In genomic region chr10:93374690-93374994, GRCm38 (mm10) we compare ENCODE assay signal across 12 mouse cellular contexts.
DNase-seq lines count a peak whose midpoint lies in the region; ATAC-seq and TF ChIP-seq lines count a peak whose summit lies in the region.
"Had no signal": no experiment of that assay in that cellular context is flagged by ENCODE, and none has a peak within 500 bp of the region (broad histone marks: within the 10 kb centered on the region; RNA-seq: fewer than 3 reads in every experiment).

No protein-coding gene starts in this region.

- no peak overlapping the region for H3K4me3 ChIP-seq in heart, embryonic 15.5 days
- no peak overlapping the region for H3K4me3 ChIP-seq in lung, adult 2 months (replicated peaks; ENCODE audit: extremely low read depth, low read depth, low read length)
- H3K4me3 ChIP-seq in forebrain, embryonic 12.5 days (replicated peaks) = no peak overlapping the region
- H3K4me3 ChIP-seq: erythroblast, embryonic 14.5 days; liver, embryonic 12.5 days had no signal

- ATAC-seq in cerebellum, adult (ENCODE audit: insufficient number of reproducible peaks, low FRiP score, low TSS enrichment) = no peak
- ATAC-seq in heart, embryonic 15.5 days (replicated peaks; ENCODE audit: insufficient number of reproducible peaks, insufficient read depth, low FRiP score, low read depth) = no peak
- peak; percentile 80 for ATAC-seq in forebrain, embryonic 12.5 days (ENCODE audit: low FRiP score)
- ATAC-seq: liver, embryonic 12.5 days had no signal

- peak; percentile 30 to 43 for DNase-seq in cerebellum, postnatal 10 days
- DNase-seq in heart, postnatal 4 days = no peak
- peak; percentile 11 for DNase-seq in lung, adult 2 months
- DNase-seq in lung, postnatal 4 days = no peak
- DNase-seq in MN1 (ENCODE audit: low spot score) = no peak
- DNase-seq: cerebellum, adult 18-20 months had no signal

- no peak overlapping the region for H3K9ac ChIP-seq in heart, embryonic 15.5 days
- H3K9ac ChIP-seq in forebrain, embryonic 12.5 days = no peak overlapping the region
- H3K9ac ChIP-seq: liver, embryonic 12.5 days had no signal

- peak overlapping the region; percentile 75 for H3K27ac ChIP-seq in heart, embryonic 15.5 days
- peak overlapping the region; percentile 77 for H3K27ac ChIP-seq in forebrain, embryonic 12.5 days
- H3K27ac ChIP-seq: liver, embryonic 12.5 days had no signal

- no peaks in the 10 kb centered on the region for H3K9me3 ChIP-seq in heart, embryonic 15.5 days (replicated peaks)
- no peaks in the 10 kb centered on the region for H3K9me3 ChIP-seq in forebrain, embryonic 12.5 days
- H3K9me3 ChIP-seq: liver, embryonic 12.5 days had no signal

- no peak overlapping the region for H3K4me2 ChIP-seq in heart, embryonic 15.5 days
- no peak overlapping the region for H3K4me2 ChIP-seq in forebrain, embryonic 12.5 days
- H3K4me2 ChIP-seq: liver, embryonic 12.5 days had no signal

- 89% methylated on average over 2 of the region's 2 CpGs for WGBS in heart, embryonic 15.5 days
- 76% methylated on average over 2 of the region's 2 CpGs for WGBS in lung, adult 2 months
- WGBS in forebrain, embryonic 12.5 days = 37% methylated on average over 2 of the region's 2 CpGs

- no peaks in the 10 kb centered on the region for H3K27me3 ChIP-seq in heart, embryonic 15.5 days
- H3K27me3 ChIP-seq in forebrain, embryonic 12.5 days = no peaks in the 10 kb centered on the region
- H3K27me3 ChIP-seq: liver, embryonic 12.5 days; Patski had no signal

- H3K4me1 ChIP-seq in heart, embryonic 15.5 days (replicated peaks) = no peaks in the 10 kb centered on the region; the same call in 1 of the 2 replicates
- H3K4me1 ChIP-seq in lung, adult 2 months (ENCODE audit: control insufficient read depth, insufficient read depth, low read length) = peaks cover 11% of the 10 kb centered on the region
- peaks cover 15% of the 10 kb centered on the region for H3K4me1 ChIP-seq in forebrain, embryonic 12.5 days

- no peak for TF ChIP-seq CTCF in lung, adult 2 months (IDR thresholded peaks at IDR 0.05; ENCODE audit: insufficient read depth, low read length)

- H3K36me3 ChIP-seq in heart, embryonic 15.5 days = no peaks in the 10 kb centered on the region
- no peaks in the 10 kb centered on the region for H3K36me3 ChIP-seq in forebrain, embryonic 12.5 days (replicated peaks)
- H3K36me3 ChIP-seq: liver, embryonic 12.5 days had no signal

- TF ChIP-seq POLR2A in lung, adult 2 months (IDR thresholded peaks at IDR 0.05; ENCODE audit: borderline replicate concordance, extremely low read depth, low read depth, low read length) = no peak

Comparison
In these comparisons a context has a peak if more than half of its experiments do, and no peak if none do; other contexts are left out.
1. DNase-seq: peak in cerebellum, postnatal 10 days (2 of 2) and lung, adult 2 months (single experiment); none in heart, postnatal 4 days (single experiment), lung, postnatal 4 days (0 of 2) and MN1 (single experiment).